Mouse (Mus musculus): ENCODE measurements around the gene Supt16.

The Supt16 gene

GRCm38 (mm10) chr14:52197156-52197878 is at the start of gene Supt16:
Gene Supt16, minus strand, starts transcription at chr14:52197416.
- DNase-seq (ENCODE audit: low read depth) = peak; percentile 88

GRCm38 (mm10) chr14:52246129-52246528 is 48.9 kb upstream of the Supt16 start:
- peak; percentile 65 for DNase-seq (ENCODE audit: low read depth)

- DNase-seq (ENCODE audit: low read depth) = no peak
These were observed 47.5 kb upstream of the Supt16 start for GRCm38 (mm10) chr14:52244690-52245042.

- DNase-seq (ENCODE audit: low read depth) = peak; percentile 99
These were observed 46.9 kb upstream of the Supt16 start for GRCm38 (mm10) chr14:52244041-52244689.

- no peak for DNase-seq (ENCODE audit: low read depth)
These were observed 39.0 kb upstream of the Supt16 start for GRCm38 (mm10) chr14:52236216-52236615.

- DNase-seq (ENCODE audit: low read depth) = no peak
These were observed 37.9 kb upstream of the Supt16 start for GRCm38 (mm10) chr14:52235165-52235564.

- DNase-seq (ENCODE audit: low read depth) = no peak
These were observed 35.0 kb upstream of the Supt16 start for GRCm38 (mm10) chr14:52232249-52232648.

GRCm38 (mm10) chr14:52225972-52226371 is 28.8 kb upstream of the Supt16 start:
- DNase-seq (ENCODE audit: low read depth) = no peak

- no peak for DNase-seq (ENCODE audit: low read depth)
These were observed 20.0 kb upstream of the Supt16 start for GRCm38 (mm10) chr14:52217261-52217660.

- DNase-seq (ENCODE audit: low read depth) = no peak
These were observed 2.2 kb upstream of the Supt16 start for GRCm38 (mm10) chr14:52199412-52199811.

GRCm38 (mm10) chr14:52198141-52198540 is 925 bp upstream of the Supt16 start:
- peak; percentile 75 for DNase-seq (ENCODE audit: low read depth)

GRCm38 (mm10) chr14:52196230-52197155 is 723 bp downstream of the Supt16 start:
- DNase-seq (ENCODE audit: low read depth) = peak; percentile 38

- peak; percentile 82 for DNase-seq (ENCODE audit: low read depth)
These were observed 1.5 kb downstream of the Supt16 start for GRCm38 (mm10) chr14:52195691-52196090.

GRCm38 (mm10) chr14:52190740-52191359 is 6.4 kb downstream of the Supt16 start:
- DNase-seq (ENCODE audit: low read depth) = peak; percentile 77

GRCm38 (mm10) chr14:52189519-52189918 is 7.7 kb downstream of the Supt16 start:
- DNase-seq (ENCODE audit: low read depth) = peak; percentile 55

GRCm38 (mm10) chr14:52188788-52189187 is 8.4 kb downstream of the Supt16 start:
- DNase-seq (ENCODE audit: low read depth) = no peak

GRCm38 (mm10) chr14:52166571-52166970 is 30.6 kb downstream of the Supt16 start:
- DNase-seq (ENCODE audit: low read depth) = peak; percentile 27

- no peak for DNase-seq (ENCODE audit: low read depth)
These were observed 36.3 kb downstream of the Supt16 start for GRCm38 (mm10) chr14:52160911-52161310.

GRCm38 (mm10) chr14:52155008-52155407 is 42.2 kb downstream of the Supt16 start:
- DNase-seq (ENCODE audit: low read depth) = no peak

GRCm38 (mm10) chr14:52152613-52153012 is 44.6 kb downstream of the Supt16 start:
- no peak for DNase-seq (ENCODE audit: low read depth)

- DNase-seq (ENCODE audit: low read depth) = no peak
These were observed 45.0 kb downstream of the Supt16 start for GRCm38 (mm10) chr14:52152179-52152578.

GRCm38 (mm10) chr14:52149888-52150287 is 47.3 kb downstream of the Supt16 start:
- DNase-seq (ENCODE audit: low read depth) = no peak

Data from 416B (cell line).